Comparison of ENCODE assay signal across 8 mouse cellular contexts in the genomic region with DNA sequence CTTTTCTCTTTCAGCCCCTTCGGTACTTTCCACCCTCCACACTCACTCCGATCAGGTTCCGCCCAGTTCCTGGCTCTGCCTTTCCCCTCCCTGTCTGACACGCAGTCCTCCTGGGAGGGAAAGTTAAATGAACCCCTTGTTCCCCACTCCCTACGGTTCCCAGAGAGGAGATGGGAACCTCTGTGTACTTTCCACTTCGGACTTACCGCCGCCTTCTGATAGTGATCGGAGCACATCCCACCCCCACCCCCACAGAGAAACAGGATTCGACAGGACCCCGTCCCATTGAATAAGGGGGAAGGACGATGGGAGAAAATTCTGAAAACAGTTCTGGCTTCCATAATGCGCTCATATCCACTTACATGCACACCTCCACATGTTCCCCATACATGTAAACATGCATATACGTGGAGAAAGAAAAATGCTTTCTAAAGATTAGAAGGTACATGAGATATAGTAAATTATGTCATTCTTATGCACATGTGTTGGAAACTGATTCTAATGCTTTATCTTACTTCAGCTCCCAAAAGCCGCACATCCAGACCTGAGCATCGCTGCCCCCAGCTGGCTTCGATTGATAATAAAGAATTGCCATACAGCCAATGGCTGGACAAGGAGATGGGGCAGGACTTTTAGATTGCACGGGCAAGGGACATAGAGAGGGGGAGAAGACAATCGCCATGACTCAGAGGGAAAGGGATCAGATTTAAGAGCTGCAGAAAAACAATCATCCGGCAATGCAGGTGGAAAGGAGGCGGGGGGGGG. TPM values are rescaled to one million over a fixed set of nuclear protein-coding genes. Genes with fewer than 3 reads are reported as not detected.
DNase-seq lines count a peak whose midpoint lies in the region; ATAC-seq lines count a peak whose summit lies in the region.

No protein-coding gene starts in this region.

- under 1% methylated on average over 21 of the region's 21 CpGs for WGBS in heart, embryonic 15.5 days
- WGBS in limb, embryonic 11.5 days = under 1% methylated on average over 18 of the region's 21 CpGs
- WGBS in neural tube, embryonic 11.5 days = under 1% methylated on average over 18 of the region's 21 CpGs

- H3K36me3 ChIP-seq in heart, embryonic 15.5 days = no peaks in the 10 kb centered on the region
- no peaks in the 10 kb centered on the region for H3K36me3 ChIP-seq in limb, embryonic 11.5 days (ENCODE audit: control insufficient read depth, insufficient read depth, low read length)
- no peaks in the 10 kb centered on the region for H3K36me3 ChIP-seq in neural tube, embryonic 11.5 days (ENCODE audit: control insufficient read depth, insufficient read depth, low read length)

- H3K4me3 ChIP-seq in heart, embryonic 15.5 days = peak overlapping the region; percentile 56
- peak overlapping the region; percentile 28 for H3K4me3 ChIP-seq in limb, embryonic 11.5 days (ENCODE audit: low read depth, low read length)
- peak overlapping the region; percentile 31 for H3K4me3 ChIP-seq in neural tube, embryonic 11.5 days (ENCODE audit: low read depth, low read length)

- H3K4me2 ChIP-seq in heart, embryonic 15.5 days = peak overlapping the region; percentile 90
- peak overlapping the region; percentile 66 for H3K4me2 ChIP-seq in limb, embryonic 11.5 days (ENCODE audit: low read depth, severe bottlenecking)
- peak overlapping the region; percentile 80 for H3K4me2 ChIP-seq in neural tube, embryonic 11.5 days (ENCODE audit: low read depth)

- H3K27ac ChIP-seq in heart, embryonic 15.5 days = no peak overlapping the region
- no peak overlapping the region for H3K27ac ChIP-seq in limb, embryonic 11.5 days (replicated peaks; ENCODE audit: low read depth, low read length)
- no peak overlapping the region for H3K27ac ChIP-seq in neural tube, embryonic 11.5 days (ENCODE audit: low read depth, low read length)

- peak overlapping the region; percentile 38 for H3K9ac ChIP-seq in heart, embryonic 15.5 days
- H3K9ac ChIP-seq in limb, embryonic 11.5 days (ENCODE audit: low read length) = 0 out of 2 replicates have a peak overlapping the region, but pooled peaks have one; percentile 30
- H3K9ac ChIP-seq in neural tube, embryonic 11.5 days (ENCODE audit: low read length) = peak overlapping the region; percentile 54

- no peaks in the 10 kb centered on the region for H3K9me3 ChIP-seq in heart, embryonic 15.5 days (replicated peaks)
- H3K9me3 ChIP-seq in limb, embryonic 11.5 days (ENCODE audit: control insufficient read depth, low read length) = no peaks in the 10 kb centered on the region
- no peaks in the 10 kb centered on the region for H3K9me3 ChIP-seq in neural tube, embryonic 11.5 days (ENCODE audit: control insufficient read depth, low read length)

- H3K27me3 ChIP-seq in heart, embryonic 15.5 days = no peaks in the 10 kb centered on the region
- no peaks in the 10 kb centered on the region for H3K27me3 ChIP-seq in limb, embryonic 11.5 days (ENCODE audit: control insufficient read depth, insufficient read depth, low read length)
- no peaks in the 10 kb centered on the region for H3K27me3 ChIP-seq in neural tube, embryonic 11.5 days (ENCODE audit: control insufficient read depth, insufficient read depth, low read length)

- 0 out of 2 replicates have a peak, but pooled peaks cover 7% of the 10 kb centered on the region for H3K4me1 ChIP-seq in heart, embryonic 15.5 days (replicated peaks)
- no peaks in the 10 kb centered on the region for H3K4me1 ChIP-seq in limb, embryonic 11.5 days (ENCODE audit: control insufficient read depth, insufficient read depth, low read length)
- H3K4me1 ChIP-seq in neural tube, embryonic 11.5 days (ENCODE audit: control insufficient read depth, insufficient read depth, low read length) = no peaks in the 10 kb centered on the region

- DNase-seq in cerebellum, adult 8-10 months = peak; percentile 3
- no peak for DNase-seq in cerebellum, adult 11-12 months
- peak; percentile 85 for DNase-seq in 416B (ENCODE audit: low read depth)
- peak; percentile 21 to 26 for DNase-seq in cerebellum, postnatal 10 days
- peak; percentile 41 for DNase-seq in limb, embryonic 11.5 days (ENCODE audit: low spot score)
- DNase-seq in neural tube, embryonic 11.5 days (ENCODE audit: low spot score) = peak; percentile 65
- DNase-seq in gastrocnemius, postnatal 10 days = no peak

- ATAC-seq in heart, embryonic 15.5 days (replicated peaks; ENCODE audit: insufficient number of reproducible peaks, insufficient read depth, low FRiP score, low read depth) = 0 out of 2 replicates have a peak, but pooled peaks have one; percentile 53
- ATAC-seq in limb, embryonic 11.5 days (ENCODE audit: insufficient number of reproducible peaks, low FRiP score, low TSS enrichment, low read depth) = peak; percentile 41; the same call in 1 of the 2 replicates
- peak; percentile 84 for ATAC-seq in neural tube, embryonic 11.5 days (ENCODE audit: insufficient read depth, low FRiP score, low TSS enrichment)

RNA-seq across cellular contexts. Expression of gene 1700029F12Rik, which starts 26.5 kb away (rescaled TPM):
- polyA plus RNA-seq in heart, embryonic 15.5 days (2015; fragmentation: Nextera tagmentation; extraction: Ambion mirVana) = not detected in 2 replicates
- not detected in 2 replicates for polyA plus RNA-seq in limb, embryonic 11.5 days (2014; fragmentation: Nextera tagmentation; extraction: Ambion mirVana)
- polyA plus RNA-seq in neural tube, embryonic 11.5 days (2014; fragmentation: Nextera tagmentation; extraction: Ambion mirVana) = not detected in 2 replicates
- total RNA-seq in gastrocnemius, postnatal 10 days (2021) = not detected

RNA-seq across cellular contexts. Expression of gene Fam169a, which starts 59.4 kb away (rescaled TPM):
- 3.2 and 3.4 TPM in 2 replicates for polyA plus RNA-seq in heart, embryonic 15.5 days (2015; fragmentation: Nextera tagmentation; extraction: Ambion mirVana)
- 6.1 and 8.0 TPM in 2 replicates for polyA plus RNA-seq in limb, embryonic 11.5 days (2014; fragmentation: Nextera tagmentation; extraction: Ambion mirVana)
- 14.2 and 15.2 TPM in 2 replicates for polyA plus RNA-seq in neural tube, embryonic 11.5 days (2014; fragmentation: Nextera tagmentation; extraction: Ambion mirVana)
- under 1 TPM in 1 of 2 experiments, not detected in 1; 0.12 TPM for total RNA-seq in gastrocnemius, postnatal 10 days (2021)

Comparison
In these comparisons a context has a peak if more than half of its experiments do, and no peak if none do; other contexts are left out.
1. DNase-seq: peak in cerebellum, adult 8-10 months (single experiment), 416B (single experiment), cerebellum, postnatal 10 days (2 of 2), limb, embryonic 11.5 days (single experiment) and neural tube, embryonic 11.5 days (single experiment); none in cerebellum, adult 11-12 months (single experiment) and gastrocnemius, postnatal 10 days (single experiment).
2. Peak in every context shown above with its lines, with median percentiles within 50 percentile points of each other: ATAC-seq, H3K4me2 ChIP-seq, H3K4me3 ChIP-seq and H3K9ac ChIP-seq.